Mouse (Mus musculus) c-Kit-positive CD71-positive TER-119-negative erythroid progenitor cells, embryonic 14.5 days (primary cell): ENCODE measurements around the gene Micall2.
A peak's percentile ranks its signal among the peaks of the same experiment; 100 is the strongest.
"Not testable (repeated sequence)": the region's sequence is repeated elsewhere in the genome, so short reads cannot be mapped to it uniquely, and the experiment has no call there.

Experiments
- DNase-seq: peaks from one replicate; pipeline ENCODE4 v3.0.0-alpha.2; 2013; ENCODE audit warnings: low read depth

Micall2 gene

GRCm38 (mm10) chr5:139730712-139731486 lies 5.2 kb downstream of the Micall2 start:
- DNase-seq = no peak

- no peak for DNase-seq
Observed at GRCm38 (mm10) chr5:139727261-139727660, 8.9 kb downstream of the Micall2 start.

- DNase-seq = no peak
Observed at GRCm38 (mm10) chr5:139726186-139726585, 9.9 kb downstream of the Micall2 start.

- DNase-seq = no peak
Observed at GRCm38 (mm10) chr5:139724336-139725116, 11.6 kb downstream of the Micall2 start.

- DNase-seq = no peak
Observed at GRCm38 (mm10) chr5:139723113-139723512, 13.0 kb downstream of the Micall2 start.

- DNase-seq = peak; percentile 34
Observed at GRCm38 (mm10) chr5:139722709-139723108, 13.4 kb downstream of the Micall2 start.

- no peak for DNase-seq
Observed at GRCm38 (mm10) chr5:139718949-139719348, 17.2 kb downstream of the Micall2 start.

- DNase-seq = no peak
Observed at GRCm38 (mm10) chr5:139718540-139718939, 17.6 kb downstream of the Micall2 start.

GRCm38 (mm10) chr5:139717723-139718122 lies 18.4 kb downstream of the Micall2 start:
- DNase-seq = peak; percentile 38

GRCm38 (mm10) chr5:139706496-139706895 lies 29.6 kb downstream of the Micall2 start:
- DNase-seq = no peak

- peak; percentile 29 for DNase-seq
Observed at GRCm38 (mm10) chr5:139702905-139703304, 33.2 kb downstream of the Micall2 start.

GRCm38 (mm10) chr5:139702236-139702635 lies 33.9 kb downstream of the Micall2 start:
- DNase-seq = no peak

- DNase-seq = no peak
Observed at GRCm38 (mm10) chr5:139696954-139697353, 39.2 kb downstream of the Micall2 start.

- DNase-seq = not testable (repeated sequence)
Observed at GRCm38 (mm10) chr5:139695876-139696275, 40.3 kb downstream of the Micall2 start.

- DNase-seq = no peak
Observed at GRCm38 (mm10) chr5:139694989-139695571, 41.1 kb downstream of the Micall2 start.

GRCm38 (mm10) chr5:139694292-139694988 lies 41.7 kb downstream of the Micall2 start:
- no peak for DNase-seq

GRCm38 (mm10) chr5:139690791-139691190 lies 45.3 kb downstream of the Micall2 start:
- no peak for DNase-seq

- DNase-seq = no peak
Observed at GRCm38 (mm10) chr5:139688356-139688755, 47.8 kb downstream of the Micall2 start.

- DNase-seq = peak; percentile 54
Observed at GRCm38 (mm10) chr5:139687646-139688045, 48.5 kb downstream of the Micall2 start.

GRCm38 (mm10) chr5:139686530-139687249 lies 49.4 kb downstream of the Micall2 start:
- DNase-seq = peak; percentile 53

GRCm38 (mm10) chr5:139683228-139683627 lies 52.9 kb downstream of the Micall2 start:
- no peak for DNase-seq

GRCm38 (mm10) chr5:139682631-139682977 lies 53.5 kb downstream of the Micall2 start:
- no peak for DNase-seq
